Mouse (Mus musculus) NIH3T3 (cell line): Measurements from ENCODE around the gene Gtpbp8.

Source experiments
- DNase-seq: peaks from one replicate; pipeline ENCODE4 v3.0.0-alpha.2; 2012; ENCODE audit warnings: low read depth

Gene Gtpbp8

DNA sequence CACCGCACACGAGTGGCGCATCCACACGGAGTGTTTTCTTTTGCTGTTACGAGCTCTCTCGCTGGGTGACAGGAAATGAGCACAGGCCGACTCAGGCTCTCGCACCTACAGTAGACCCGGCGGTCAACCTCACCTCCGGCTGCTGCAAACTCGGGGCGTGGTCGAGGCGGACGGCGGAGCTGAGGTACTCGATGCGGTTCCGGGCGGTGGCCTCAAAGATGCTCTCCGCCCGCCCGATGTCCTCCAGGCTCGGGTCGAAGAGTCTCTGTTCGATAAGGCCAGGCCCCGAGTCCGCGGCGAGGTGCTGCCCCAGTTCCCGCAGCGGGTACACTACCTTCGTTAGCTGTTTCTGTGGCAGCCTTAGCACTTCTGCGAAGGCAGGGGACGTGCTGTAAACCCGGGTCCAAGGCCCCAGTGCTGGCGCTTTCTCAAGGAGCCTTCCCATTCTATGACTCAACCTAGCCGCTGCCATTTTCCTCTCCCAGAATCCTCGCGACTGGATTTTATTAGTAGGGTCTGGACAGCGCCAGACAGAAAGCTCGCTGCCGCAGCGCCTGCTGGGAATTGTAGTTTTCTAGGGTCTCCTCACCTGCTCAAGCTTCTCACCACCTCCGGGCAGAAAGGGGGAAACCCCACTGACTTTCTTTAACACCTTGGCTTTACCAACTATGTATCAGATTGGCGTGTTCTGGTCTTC, at the start of gene Gtpbp8:
Gene Gtpbp8 (minus strand): TSS at position 498 of the 697 bp plus-strand sequence.
- peak; percentile 92 for DNase-seq

DNA sequence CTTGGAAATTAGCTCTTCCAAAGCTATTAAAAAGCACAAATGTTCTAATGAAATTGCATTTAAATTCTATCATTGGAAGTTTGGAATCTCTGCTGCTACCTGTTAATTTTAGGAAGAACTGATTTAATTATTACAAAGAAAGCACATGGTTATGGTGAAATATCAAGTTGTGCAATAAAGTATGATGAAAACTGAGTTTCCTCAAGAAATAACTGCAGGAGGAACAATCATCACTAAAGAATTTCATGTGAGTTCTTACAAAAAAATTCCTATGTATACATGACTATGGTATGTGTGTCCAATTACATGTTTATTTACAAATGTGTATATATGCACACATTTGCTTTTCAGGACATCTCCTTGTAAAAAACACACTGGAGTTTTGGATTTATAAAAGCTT, 48.3 kb upstream of the Gtpbp8 start:
- peak; percentile 41 for DNase-seq

DNA sequence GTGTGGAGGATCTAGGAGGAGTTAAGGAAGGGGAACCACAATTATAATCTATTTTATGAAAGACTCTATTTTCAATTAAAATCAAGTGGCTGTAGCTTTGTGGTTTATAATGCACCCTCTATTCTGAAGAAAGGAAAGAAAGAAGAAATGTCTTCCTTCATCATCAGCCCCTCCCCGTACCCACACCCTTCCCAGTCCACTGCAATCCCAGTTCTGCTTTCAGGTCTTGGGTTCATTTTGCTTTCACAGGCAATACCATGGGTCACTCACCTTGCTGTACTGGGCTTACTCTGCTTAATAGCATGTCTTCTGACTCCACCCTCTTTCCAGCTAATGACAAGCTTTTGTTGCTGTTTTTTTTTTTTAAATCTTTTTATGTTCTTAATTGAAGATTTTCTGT, 40.8 kb upstream of the Gtpbp8 start:
- no peak for DNase-seq

DNA sequence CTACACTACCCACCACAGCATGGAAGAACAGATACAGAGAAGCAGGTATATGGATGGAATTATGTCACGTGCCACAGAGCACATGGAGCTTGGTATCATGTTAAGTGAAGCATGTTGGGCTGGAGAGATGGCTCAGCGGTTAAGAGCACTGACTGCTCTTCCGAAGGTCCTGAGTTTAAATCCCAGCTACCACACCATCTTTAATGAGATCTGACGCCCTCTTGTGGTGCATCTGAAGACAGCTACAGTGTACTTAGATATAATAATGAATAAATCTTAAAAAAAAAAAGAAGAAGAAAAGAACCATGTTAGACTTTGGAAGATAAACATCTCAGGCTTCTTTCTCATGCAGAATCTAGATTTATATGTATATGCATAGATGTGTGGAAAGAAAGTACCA, 34.6 kb upstream of the Gtpbp8 start:
- DNase-seq = no peak

DNA sequence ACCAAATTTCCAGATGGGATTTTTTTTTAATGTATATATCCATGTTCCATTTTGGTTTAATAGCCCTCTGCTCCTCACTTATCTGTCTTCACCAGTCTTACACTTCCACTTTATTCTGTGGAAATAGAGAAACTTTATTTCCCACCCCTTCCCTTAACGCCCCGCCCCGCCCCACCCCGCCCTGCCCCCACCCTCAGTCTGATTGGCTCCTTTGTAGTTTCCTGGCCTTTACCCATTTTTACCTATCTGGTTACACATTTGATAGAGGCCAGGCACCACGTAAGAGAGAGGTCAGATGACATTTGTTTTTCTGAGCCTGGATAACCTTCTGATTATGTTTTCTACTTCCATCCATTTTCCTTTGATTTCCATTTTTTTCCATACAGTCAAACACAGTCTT, 33.3 kb upstream of the Gtpbp8 start:
- no peak for DNase-seq

DNA sequence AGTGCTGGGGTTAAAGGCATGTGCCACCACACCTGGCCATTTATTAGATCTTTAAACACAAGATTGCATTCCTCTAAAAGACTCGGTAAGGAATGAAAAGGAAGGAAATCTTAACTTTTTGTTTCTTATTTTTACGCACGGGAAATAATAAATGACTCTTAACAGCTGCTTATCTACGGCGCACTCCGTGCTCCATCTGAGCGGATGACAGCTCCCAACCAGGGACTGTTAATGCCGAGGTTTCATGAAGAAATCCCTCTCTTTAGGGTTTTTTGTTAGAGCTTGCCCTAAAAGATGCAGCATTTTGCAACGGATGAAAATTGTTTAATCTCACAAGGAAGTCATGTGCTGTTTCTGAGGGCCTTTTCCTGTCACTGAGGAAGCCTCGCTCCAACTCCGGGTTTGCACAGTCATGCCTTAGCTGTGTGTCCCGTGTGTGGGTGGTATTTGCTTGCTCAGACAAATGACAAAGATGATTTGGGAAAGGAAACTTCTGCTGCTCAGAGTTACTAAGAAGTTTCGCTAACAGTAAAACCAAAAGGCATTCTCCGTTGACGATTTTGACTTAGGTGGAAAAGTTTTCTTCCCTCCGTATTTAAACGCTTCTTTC, 32.5 kb upstream of the Gtpbp8 start:
- no peak for DNase-seq

DNA sequence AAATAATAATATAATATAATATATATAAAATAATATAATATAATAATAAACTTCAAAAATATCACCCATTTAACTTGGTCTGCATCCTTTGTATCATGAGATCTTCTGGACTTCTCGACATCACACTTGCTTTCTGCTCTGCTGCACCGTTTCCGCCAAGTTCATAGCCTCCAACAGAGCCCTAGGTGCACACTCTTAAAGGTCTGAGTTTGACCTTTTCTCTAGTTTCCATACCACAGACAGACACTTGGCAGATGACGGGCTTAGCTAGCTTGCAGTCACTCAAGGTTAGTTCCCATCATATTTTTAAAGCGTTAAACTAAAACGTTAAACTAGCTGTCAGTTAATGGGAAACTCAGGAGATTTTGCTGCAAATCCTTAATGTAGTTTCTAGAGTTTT, 28.0 kb upstream of the Gtpbp8 start:
- DNase-seq = no peak

DNA sequence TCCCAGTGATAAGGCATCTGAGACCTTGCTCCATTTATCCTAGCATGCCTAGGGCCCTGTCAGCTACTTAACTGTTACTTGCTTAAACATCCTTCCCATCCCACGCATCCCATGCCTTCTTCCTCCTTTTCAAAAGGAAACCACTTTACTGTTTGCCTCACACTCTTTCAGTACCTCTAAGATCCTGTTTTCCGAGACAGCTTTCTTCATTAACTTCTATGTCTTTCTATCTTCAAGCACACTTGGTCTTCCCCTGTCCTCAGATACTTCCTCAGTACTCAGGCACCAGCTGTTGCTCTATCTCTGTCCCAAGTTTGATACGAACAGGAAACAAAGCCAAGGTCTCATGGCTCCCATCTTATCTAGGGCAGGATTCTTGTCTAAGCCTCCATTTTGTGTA, 27.5 kb upstream of the Gtpbp8 start:
- DNase-seq = no peak

DNA sequence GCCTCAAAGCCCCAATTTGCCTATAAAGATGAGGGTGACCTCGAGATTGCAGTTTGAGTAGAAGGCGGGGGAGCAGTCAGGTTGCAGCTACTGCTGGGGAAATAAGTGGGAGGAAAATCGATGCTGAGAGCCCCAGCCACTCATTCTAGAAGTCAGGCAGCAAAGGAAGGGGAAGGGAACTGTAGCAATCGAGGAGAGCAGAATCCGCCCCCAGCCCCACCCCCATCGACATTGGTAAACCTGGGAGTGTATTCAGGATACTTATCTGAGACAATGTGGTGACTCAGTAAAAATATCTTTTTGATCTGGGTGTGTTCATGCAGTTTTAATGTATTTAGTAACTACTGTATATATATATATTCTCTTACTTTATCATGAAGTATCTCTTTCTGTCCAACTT, 26.4 kb upstream of the Gtpbp8 start:
- no peak for DNase-seq

DNA sequence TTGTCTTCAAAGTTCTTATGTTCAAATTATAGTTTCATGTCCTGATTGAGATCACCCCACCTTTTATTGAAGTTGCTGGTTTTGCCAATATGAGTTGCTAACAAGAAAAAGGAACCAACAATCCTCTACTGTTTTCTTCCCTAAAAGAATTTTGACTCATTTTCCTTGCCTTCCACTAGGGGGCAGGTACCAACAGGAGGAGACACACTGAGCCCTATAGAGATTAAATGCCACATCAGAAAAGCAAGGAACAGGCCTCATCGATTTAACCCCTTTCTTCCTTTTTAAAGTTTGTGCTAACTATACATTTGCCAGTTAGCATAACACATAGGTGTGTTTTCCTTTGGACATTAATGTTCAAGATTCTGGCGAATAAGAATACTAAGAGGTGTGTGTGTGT, 21.8 kb upstream of the Gtpbp8 start:
- DNase-seq = peak; percentile 73

DNA sequence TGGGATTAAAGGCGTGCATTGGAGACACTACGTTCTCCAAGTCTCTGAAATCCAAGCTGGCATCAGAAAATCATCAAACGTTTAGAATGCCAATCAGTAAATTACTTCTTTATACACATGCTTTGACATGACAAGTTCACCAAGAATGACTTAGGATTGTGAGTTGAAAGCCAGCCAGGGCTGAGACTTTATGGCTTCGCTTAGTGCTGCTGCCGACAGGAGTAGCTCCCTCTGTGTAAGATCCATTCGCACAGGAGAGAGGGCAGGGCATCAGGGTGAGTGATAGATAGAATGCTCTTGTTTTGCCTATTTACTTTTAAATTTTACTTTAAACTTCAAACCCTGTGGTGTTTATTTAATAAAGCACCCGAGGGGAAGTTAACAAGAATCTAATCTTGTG, 21.3 kb upstream of the Gtpbp8 start:
- DNase-seq = no peak

DNA sequence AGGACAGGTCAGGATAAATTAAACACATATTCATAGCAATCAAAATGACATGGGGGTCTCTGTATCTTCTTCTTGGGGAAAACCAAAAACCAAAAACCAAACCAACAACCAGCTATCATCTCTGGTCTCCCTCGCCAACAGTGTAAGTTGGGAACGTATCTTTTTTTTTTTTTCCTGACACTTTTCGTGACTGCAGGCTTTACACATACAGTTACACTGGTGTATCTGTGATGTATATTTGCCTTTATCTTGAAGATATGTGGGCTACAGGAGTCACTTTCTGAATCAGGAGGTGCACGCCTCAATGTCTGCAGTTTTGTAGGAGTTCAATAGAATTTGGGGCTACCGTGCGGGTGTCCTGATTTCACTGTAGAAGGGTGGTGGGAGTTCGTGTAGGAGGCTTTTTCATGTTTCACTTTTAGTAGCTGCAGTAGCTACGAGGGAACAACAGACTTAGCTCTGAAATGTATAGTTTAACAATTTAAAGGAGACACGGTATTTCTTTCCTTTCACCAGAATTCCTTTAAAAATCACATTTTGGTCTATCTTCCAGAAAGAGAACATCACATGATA, 20.2 kb upstream of the Gtpbp8 start:
- no peak for DNase-seq

DNA sequence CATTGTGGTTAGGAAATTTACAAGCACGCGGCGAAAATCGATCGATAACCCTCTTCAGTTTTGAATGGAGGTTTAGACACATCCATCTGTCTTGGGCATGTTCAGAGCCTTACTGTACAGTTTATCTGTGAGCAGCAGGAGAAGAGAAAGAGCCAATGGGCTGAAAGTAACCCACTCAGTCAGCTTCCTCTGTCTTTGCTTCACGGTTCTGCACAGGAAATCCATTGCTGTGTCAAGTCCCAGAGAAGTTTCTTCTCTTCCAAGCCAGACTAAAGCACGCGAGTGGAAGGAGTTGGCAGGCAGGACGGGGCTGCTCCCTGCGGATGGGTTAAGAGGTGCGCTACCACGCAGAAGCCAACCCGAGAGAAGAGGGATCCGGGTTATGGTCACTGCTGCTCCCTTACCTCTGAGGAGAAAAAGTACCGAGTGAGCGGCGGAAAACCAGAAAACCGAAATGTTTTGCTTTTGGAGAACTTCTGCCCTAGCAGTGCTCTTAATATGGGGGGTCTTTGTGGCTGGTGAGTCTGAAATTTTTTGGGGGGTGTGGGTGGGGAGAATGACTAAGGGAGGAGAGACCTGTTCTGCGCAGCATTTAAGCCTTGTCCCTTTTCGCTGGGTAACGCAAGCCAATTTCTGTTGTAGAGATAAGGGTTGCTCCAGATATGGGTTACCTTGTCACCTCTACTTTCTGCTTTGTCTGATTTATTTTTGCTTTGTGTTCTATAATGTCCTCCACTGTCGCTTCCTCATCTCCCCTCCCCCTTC, 19.6 kb upstream of the Gtpbp8 start, which contains the start of gene Cd200r1:
Gene Cd200r1 (plus strand): TSS at position 182 of the 765 bp plus-strand sequence.
- DNase-seq = no peak

DNA sequence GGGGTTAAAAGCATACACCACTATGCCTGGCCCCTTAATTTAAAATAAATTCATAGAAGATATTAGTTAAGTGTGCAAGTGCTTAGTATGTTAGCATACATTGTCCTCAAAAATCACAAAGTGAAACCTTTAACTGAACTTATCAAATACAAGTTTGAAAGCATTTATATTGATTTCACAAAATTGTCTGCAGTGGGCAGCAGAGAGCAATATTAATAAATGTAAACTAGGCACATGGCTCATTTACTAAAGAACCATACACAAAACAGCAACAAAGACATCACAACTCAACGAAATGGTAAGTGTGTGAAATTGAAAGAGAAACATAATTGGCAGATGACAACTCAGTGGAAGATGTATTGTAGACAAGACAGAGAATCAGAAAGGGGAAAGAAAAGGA, 15.6 kb upstream of the Gtpbp8 start:
- DNase-seq = peak; percentile 48

DNA sequence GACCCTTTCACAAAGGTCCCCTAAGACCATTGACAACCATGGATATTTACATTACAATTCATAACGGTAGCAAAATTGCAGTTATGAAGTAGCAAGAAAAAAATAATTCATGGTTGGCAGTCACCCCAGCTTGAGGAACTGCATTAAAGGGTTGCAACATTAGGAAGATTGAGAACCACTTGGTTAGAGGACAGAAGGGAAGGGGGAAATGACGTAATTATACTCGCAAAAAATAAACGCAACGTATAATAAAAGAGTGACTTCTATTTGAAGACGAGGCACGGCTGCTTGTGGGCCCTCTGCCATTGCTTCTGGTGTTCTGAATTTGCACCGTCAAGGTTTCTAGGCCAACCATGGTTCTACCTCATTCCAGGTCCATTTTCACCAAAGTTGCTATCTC, 11.5 kb upstream of the Gtpbp8 start:
- DNase-seq = no peak

DNA sequence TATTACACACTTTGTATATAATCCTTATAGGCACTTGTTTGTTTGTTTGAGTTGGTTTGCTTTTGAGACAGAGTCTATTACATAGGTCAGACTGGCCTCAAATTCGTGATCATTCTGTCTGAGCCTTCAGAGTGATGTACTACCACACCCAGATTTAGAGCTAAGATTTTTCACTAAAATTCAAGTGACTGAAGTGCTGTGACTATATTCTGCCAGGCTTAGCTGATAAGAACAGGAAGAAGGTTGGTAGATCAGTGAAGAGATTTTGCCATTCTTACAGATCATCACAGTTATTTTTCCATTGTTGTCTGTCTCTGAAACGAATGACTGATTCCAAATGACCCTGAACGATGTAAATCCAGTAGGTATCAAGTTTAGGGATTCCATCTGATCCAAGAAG, 1.8 kb upstream of the Gtpbp8 start:
- DNase-seq = no peak

DNA sequence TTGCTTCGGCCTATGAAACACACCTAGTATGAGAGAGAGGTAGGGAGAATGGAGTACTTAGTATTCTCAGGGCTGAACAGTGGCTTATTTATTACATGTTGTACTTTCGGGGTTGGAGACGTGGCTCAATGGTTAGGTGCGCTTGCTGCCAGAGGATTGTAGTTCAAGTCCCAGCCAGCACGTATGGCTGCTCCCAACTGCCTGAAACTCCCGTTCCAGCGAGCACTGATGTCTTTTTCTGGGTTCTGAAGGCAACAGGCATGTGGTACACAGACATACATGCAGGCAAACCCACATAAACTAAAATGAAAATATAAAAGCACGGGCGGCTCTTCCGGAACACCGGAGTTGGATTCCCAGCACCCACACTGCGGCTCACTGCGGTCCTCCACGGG, 695 bp downstream of the Gtpbp8 start:
- peak; percentile 50 for DNase-seq

DNA sequence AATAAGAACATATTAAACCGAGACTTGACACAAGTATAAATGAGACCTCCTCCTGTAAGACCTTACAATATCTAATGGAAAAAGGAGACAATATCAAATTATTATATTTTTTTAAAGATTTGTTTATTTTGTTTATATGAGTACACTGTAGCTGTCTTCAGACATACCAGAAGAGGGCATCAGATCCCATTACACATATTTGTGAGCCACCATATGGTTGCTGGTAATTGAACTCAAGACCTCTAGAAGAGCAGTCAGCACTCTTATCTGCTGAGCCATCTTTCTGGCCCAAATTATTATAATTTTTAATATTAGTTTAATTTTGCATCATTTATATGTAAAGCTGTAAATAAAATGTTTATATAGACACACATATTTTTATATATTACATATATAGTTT, 3.4 kb downstream of the Gtpbp8 start:
- DNase-seq = no peak

DNA sequence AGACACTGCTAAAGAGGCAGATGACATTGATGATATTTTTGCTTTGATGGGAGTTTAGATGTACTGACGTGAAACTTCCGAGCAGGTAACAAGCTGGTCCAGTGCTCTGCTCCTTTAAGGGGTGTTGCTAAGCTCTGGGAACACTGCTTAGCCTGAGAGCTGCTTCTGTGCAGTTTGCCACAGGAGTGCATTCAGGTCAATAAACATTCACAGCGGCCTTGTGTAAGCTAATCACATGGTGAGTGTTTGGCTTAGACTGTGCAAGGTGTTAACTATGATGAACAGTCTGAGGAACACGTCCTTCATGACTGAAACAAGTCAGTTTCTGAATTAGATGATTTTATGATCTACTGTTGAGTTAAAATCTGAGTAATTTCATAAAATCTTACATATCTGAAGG, 10.0 kb downstream of the Gtpbp8 start:
- DNase-seq = no peak

DNA sequence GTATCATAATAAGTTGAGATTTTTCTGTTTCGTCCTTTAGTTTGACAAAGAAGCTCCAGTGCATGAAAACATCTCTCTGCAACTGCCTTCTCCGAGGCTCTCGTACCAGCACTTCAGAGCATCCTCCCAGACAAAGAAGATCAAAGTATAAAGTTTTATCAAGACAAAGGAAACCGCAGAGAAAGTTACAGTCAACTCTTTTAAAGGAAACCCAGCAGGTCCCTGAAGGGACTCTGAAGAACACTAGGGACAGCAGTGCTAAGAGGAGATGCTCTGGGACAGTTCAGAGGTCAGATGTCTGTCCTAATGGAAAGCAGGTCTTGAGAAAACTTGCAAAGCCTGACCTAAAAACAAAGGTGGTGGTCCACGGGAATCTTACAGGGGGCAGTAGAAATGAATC, 10.5 kb downstream of the Gtpbp8 start:
- no peak for DNase-seq

DNA sequence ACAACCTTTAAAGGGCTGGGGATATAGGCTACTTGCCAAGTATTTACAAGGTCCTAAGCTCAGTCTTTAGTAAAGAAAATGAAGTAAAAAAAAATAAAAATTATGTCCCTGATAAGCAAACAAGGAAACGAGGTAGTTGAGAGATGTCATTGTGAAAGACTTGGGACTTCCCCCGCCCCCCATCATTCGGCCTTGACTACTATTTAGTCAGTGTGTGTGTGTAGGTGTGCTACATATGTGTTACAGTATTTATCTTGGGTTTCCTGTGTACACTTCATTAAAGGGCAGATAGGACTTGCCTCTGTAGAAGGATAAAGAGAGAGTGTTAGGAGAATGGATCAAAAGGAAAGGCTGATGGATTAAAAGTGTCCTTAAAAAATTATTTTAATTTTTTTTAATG, 12.1 kb downstream of the Gtpbp8 start:
- no peak for DNase-seq

DNA sequence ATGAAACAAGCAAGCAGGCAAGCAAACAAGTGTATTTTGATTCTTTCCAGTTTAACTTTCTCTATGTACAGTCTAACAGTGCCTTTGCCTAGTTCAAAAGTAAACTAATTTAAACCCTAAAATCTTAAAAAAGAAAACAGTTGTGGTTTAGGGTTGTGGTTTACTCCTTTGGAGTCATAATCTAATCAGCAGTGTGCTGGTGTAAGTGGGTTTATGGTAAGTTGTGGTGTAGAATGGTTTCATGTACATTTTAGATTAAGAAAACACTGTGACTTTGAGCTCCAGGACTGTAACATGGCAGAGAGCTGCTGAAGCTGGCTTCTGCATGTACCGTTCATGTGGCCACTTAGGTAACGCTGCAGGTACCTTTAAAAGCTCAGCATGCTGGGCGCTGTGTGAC, 18.6 kb downstream of the Gtpbp8 start:
- DNase-seq = no peak
